ENCODE assay signal across 8 mouse cellular contexts in the genomic region with DNA sequence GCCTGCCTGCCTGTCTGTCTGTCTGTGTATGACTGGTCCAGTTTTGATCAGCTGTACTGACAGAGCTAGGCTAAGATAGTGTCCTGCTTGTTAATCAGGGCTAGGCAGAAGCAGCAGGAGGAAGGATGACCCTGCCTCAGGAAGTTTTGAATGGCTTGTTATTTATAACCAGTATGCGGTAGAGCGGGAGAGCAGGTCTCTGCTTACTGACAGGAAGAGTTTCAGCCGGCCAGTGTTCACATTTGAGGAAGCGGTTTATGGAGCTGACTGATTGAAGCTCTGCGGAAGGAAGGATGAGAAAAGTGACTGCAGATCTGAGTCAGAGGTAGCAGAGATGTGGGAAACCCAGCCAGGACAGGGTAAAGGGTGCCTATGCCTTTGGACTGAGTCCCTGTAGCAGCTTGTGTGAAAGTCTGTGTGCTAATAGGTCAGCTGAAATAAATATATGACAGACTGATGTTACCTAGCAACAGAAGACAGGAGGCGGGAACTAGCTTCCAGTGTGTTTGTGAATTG. TPM values are rescaled to one million over a fixed set of nuclear protein-coding genes. Genes with fewer than 3 reads are reported as not detected.
A peak's percentile ranks its signal among the peaks of the same experiment; 100 is the strongest.
DNase-seq lines count a peak whose midpoint lies in the region; ATAC-seq and TF ChIP-seq lines count a peak whose summit lies in the region.

No protein-coding gene starts in this region.

- no peak for DNase-seq in forebrain, embryonic 10.5 days (ENCODE audit: extremely low spot score, low spot score)
- DNase-seq in heart, adult 9 months (ENCODE audit: low spot score in 2 of 2) = peak; percentile 42 to 65
- DNase-seq in kidney, adult 8-10 months = peak; percentile 21 to 29
- DNase-seq in neural tube, embryonic 10.5 days (ENCODE audit: extremely low spot score, low spot score) = peak; percentile 22
- DNase-seq in right cerebral cortex, postnatal 25 days = no peak

- H3K4me3 ChIP-seq in forebrain, embryonic 10.5 days = no peak overlapping the region
- no peak overlapping the region for H3K4me3 ChIP-seq in forebrain, embryonic 15.5 days
- H3K4me3 ChIP-seq in bone marrow, adult 2 months (replicated peaks; ENCODE audit: control insufficient read depth, low read depth, low read length) = peak overlapping the region; percentile 28
- peak overlapping the region; percentile 60 for H3K4me3 ChIP-seq in liver, embryonic 15.5 days (replicated peaks)

- peaks cover 32% of the 10 kb centered on the region for H3K4me1 ChIP-seq in forebrain, embryonic 10.5 days
- H3K4me1 ChIP-seq in forebrain, embryonic 15.5 days = peaks cover 9% of the 10 kb centered on the region
- H3K4me1 ChIP-seq in bone marrow, adult 2 months (ENCODE audit: control insufficient read depth, insufficient read depth, low read length) = no peaks in the 10 kb centered on the region; the same call in 1 of the 2 replicates
- peaks cover 56% of the 10 kb centered on the region for H3K4me1 ChIP-seq in liver, embryonic 15.5 days (replicated peaks)

- no peak for TF ChIP-seq CTCF in bone marrow, adult 2 months (IDR thresholded peaks at IDR 0.05; ENCODE audit: control insufficient read depth, insufficient read depth, low read length)

- ATAC-seq in forebrain, embryonic 15.5 days (replicated peaks) = no peak
- ATAC-seq in liver, embryonic 15.5 days (ENCODE audit: insufficient read depth) = peak; percentile 93

- no peaks in the 10 kb centered on the region for H3K27me3 ChIP-seq in forebrain, embryonic 10.5 days (ENCODE audit: poor library complexity, severe bottlenecking)
- no peaks in the 10 kb centered on the region for H3K27me3 ChIP-seq in forebrain, embryonic 15.5 days
- no peaks in the 10 kb centered on the region for H3K27me3 ChIP-seq in liver, embryonic 15.5 days

- H3K4me2 ChIP-seq in forebrain, embryonic 15.5 days (replicated peaks) = no peak overlapping the region
- peak overlapping the region; percentile 73 for H3K4me2 ChIP-seq in liver, embryonic 15.5 days

- TF ChIP-seq POLR2A in bone marrow, adult 2 months (IDR thresholded peaks at IDR 0.05; ENCODE audit: borderline replicate concordance, control insufficient read depth, low read depth, low read length) = no peak; the same call in 1 of the 2 replicates

- 75% methylated on average over 6 of the region's 6 CpGs for WGBS in forebrain, embryonic 10.5 days
- 66% methylated on average over 6 of the region's 6 CpGs for WGBS in forebrain, embryonic 15.5 days
- 7% methylated on average over 6 of the region's 6 CpGs for WGBS in bone marrow, adult 2 months
- 17% methylated on average over 6 of the region's 6 CpGs for WGBS in liver, embryonic 15.5 days (ENCODE audit: insufficient replicate concordance)

- no peaks in the 10 kb centered on the region for H3K36me3 ChIP-seq in forebrain, embryonic 10.5 days (replicated peaks)
- no peaks in the 10 kb centered on the region for H3K36me3 ChIP-seq in forebrain, embryonic 15.5 days
- peaks cover 29% of the 10 kb centered on the region for H3K36me3 ChIP-seq in liver, embryonic 15.5 days (replicated peaks)

- H3K9me3 ChIP-seq in forebrain, embryonic 10.5 days = no peaks in the 10 kb centered on the region
- no peaks in the 10 kb centered on the region for H3K9me3 ChIP-seq in forebrain, embryonic 15.5 days
- H3K9me3 ChIP-seq in liver, embryonic 15.5 days (replicated peaks) = 0 out of 2 replicates have a peak, but pooled peaks cover 2% of the 10 kb centered on the region

- H3K9ac ChIP-seq in forebrain, embryonic 15.5 days (replicated peaks) = no peak overlapping the region
- H3K9ac ChIP-seq in liver, embryonic 15.5 days = peak overlapping the region; percentile 66

- peak overlapping the region; percentile 67 for H3K27ac ChIP-seq in forebrain, embryonic 10.5 days
- no peak overlapping the region for H3K27ac ChIP-seq in forebrain, embryonic 15.5 days (replicated peaks)
- peak overlapping the region; percentile 76 for H3K27ac ChIP-seq in bone marrow, adult 2 months (ENCODE audit: control insufficient read depth, insufficient read depth, low read depth, low read length, poor library complexity)
- H3K27ac ChIP-seq in liver, embryonic 15.5 days (replicated peaks) = peak overlapping the region; percentile 99

RNA-seq across cellular contexts. Expression of gene Dennd2c, which starts 27.9 kb away (rescaled TPM):
- polyA plus RNA-seq in forebrain, embryonic 10.5 days (2016; fragmentation: Nextera tagmentation; extraction: Ambion mirVana) = 1.8 and 2.3 TPM in 2 replicates
- 0.84 and 1.4 TPM in 2 replicates for polyA plus RNA-seq in forebrain, embryonic 15.5 days (2015; fragmentation: Nextera tagmentation; extraction: Ambion mirVana)
- 10.2 and 12.8 TPM in 2 replicates for polyA plus RNA-seq in bone marrow, adult 2 months (2011; ENCODE audit: insufficient read depth, insufficient read length, low replicate concordance, missing spikeins)
- polyA plus RNA-seq in liver, embryonic 15.5 days (2015; fragmentation: Nextera tagmentation; extraction: Ambion mirVana) = 7.8 and 8.9 TPM in 2 replicates

RNA-seq across cellular contexts. Expression of gene Bcas2, which starts 41.2 kb away (rescaled TPM):
- polyA plus RNA-seq in forebrain, embryonic 10.5 days (2016; fragmentation: Nextera tagmentation; extraction: Ambion mirVana) = 244 and 253 TPM in 2 replicates
- polyA plus RNA-seq in forebrain, embryonic 15.5 days (2015; fragmentation: Nextera tagmentation; extraction: Ambion mirVana) = 244 and 247 TPM in 2 replicates
- polyA plus RNA-seq in bone marrow, adult 2 months (2011; ENCODE audit: insufficient read depth, insufficient read length, low replicate concordance, missing spikeins) = 51.7 and 63.7 TPM in 2 replicates
- 125 and 140 TPM in 2 replicates for polyA plus RNA-seq in liver, embryonic 15.5 days (2015; fragmentation: Nextera tagmentation; extraction: Ambion mirVana)

RNA-seq across cellular contexts. Expression of gene Ampd1, which starts 56.5 kb away (rescaled TPM):
- not detected in 2 replicates for polyA plus RNA-seq in forebrain, embryonic 10.5 days (2016; fragmentation: Nextera tagmentation; extraction: Ambion mirVana)
- polyA plus RNA-seq in forebrain, embryonic 15.5 days (2015; fragmentation: Nextera tagmentation; extraction: Ambion mirVana) = 0.09 TPM in 1 of 2 replicates, not detected in the other
- 2.1 TPM in 1 of 2 replicates, not detected in the other for polyA plus RNA-seq in bone marrow, adult 2 months (2011; ENCODE audit: insufficient read depth, insufficient read length, low replicate concordance, missing spikeins)
- polyA plus RNA-seq in liver, embryonic 15.5 days (2015; fragmentation: Nextera tagmentation; extraction: Ambion mirVana) = 0.77 and 0.94 TPM in 2 replicates

Comparison
In these comparisons a context has a peak if more than half of its experiments do, and no peak if none do; other contexts are left out.
1. DNase-seq: peak in heart, adult 9 months (2 of 2), kidney, adult 8-10 months (2 of 2) and neural tube, embryonic 10.5 days (single experiment); none in forebrain, embryonic 10.5 days (single experiment) and right cerebral cortex, postnatal 25 days (single experiment).
2. H3K4me3 ChIP-seq: peak in bone marrow, adult 2 months (single experiment) and liver, embryonic 15.5 days (single experiment); none in forebrain, embryonic 10.5 days (single experiment) and forebrain, embryonic 15.5 days (single experiment).